Mouse (Mus musculus) fat pad, adult 2 months (tissue): ENCODE measurements around the gene Hes1.

Experiments used
- DNase-seq: peaks from one replicate; pipeline ENCODE4 v3.0.0-alpha.2; 2011; ENCODE audit warnings: low read depth, low spot score; ENCODE audit errors: extremely low read depth

Hes1 gene

DNA sequence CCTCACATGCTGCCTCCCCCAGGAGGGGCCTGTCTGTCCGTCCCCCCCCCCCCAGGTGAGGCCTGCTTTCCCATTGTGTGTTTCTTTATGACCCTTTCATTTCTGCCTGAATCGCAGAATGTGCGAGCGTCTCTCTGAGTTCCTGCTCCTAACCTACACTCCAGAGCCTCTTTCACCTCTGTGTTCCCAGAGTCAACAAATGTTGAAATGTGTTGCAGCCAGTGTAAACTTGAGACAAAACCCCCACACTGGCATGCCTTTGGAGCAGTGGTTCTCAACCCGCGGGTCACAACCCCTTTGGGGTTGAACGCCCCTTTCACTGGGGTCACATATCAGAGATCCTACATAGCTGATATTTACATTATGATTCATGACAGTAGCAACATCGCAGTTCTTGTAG, 49.6 kb downstream of the Hes1 start:
- DNase-seq, result no peak

- DNase-seq, result no peak
Measured at GRCm38 (mm10) chr16:30114451-30114850, 50.3 kb downstream of the Hes1 start.
